Mouse (Mus musculus) CH12.LX (cell line): ENCODE results near the gene Csk. TPM values are rescaled to one million over a fixed set of nuclear protein-coding genes. Genes with fewer than 3 reads are reported as not detected.

Experiments used
- DNase-seq: peaks from one replicate; pipeline ENCODE4 v3.0.0-alpha.2; 2013; ENCODE audit errors: extremely low read depth
- H3K27ac ChIP-seq: 2 replicates; pipeline ENCODE4 v1.5.1; 2012; ENCODE audit warnings: low read depth, mild to moderate bottlenecking, control low read depth, moderate library complexity; ENCODE audit not compliant: insufficient read depth
- H3K27me3 ChIP-seq: replicated peaks from 2 replicates; pipeline ENCODE3; 2012; ENCODE audit warnings: inconsistent platforms
- H3K36me3 ChIP-seq, 2 experiments: replicated peaks in 1 of 2; 2 replicates each; pipeline versions ENCODE3 to v1.6.1; 2012; ENCODE audit warnings: inconsistent platforms in 1 of 2, low read length in 1 of 2, mild to moderate bottlenecking in 1 of 2, mixed read lengths in 1 of 2, moderate library complexity in 1 of 2; ENCODE audit not compliant: control insufficient read depth in 1 of 2, insufficient read depth in 1 of 2
- H3K4me1 ChIP-seq, 2 experiments: 2 replicates each; pipeline ENCODE4 v1.6.1; 2012; ENCODE audit warnings: inconsistent platforms in 1 of 2, moderate library complexity in 1 of 2; ENCODE audit not compliant: insufficient read depth in 2 of 2, control insufficient read depth in 1 of 2
- H3K4me2 ChIP-seq: 2 replicates; pipeline ENCODE4 v1.6.1; 2012; ENCODE audit warnings: low read depth, mild to moderate bottlenecking, control low read depth; ENCODE audit not compliant: poor library complexity, insufficient read depth, severe bottlenecking
- H3K4me3 ChIP-seq, 3 experiments: fragments of 150-350 bp in 1 of 3; sonication (generic) in 1 of 3; replicated peaks in 1 of 3; 2 replicates each; pipeline versions ENCODE3 to v1.5.1; 2011 to 2012; ENCODE audit warnings: low read depth in 2 of 3, low read length in 2 of 3, mild to moderate bottlenecking in 2 of 3, moderate library complexity in 2 of 3, control low read depth in 1 of 3, improper control_type of control experiment in 1 of 3, inconsistent platforms in 1 of 3, mixed read lengths in 1 of 3; ENCODE audit not compliant: poor library complexity in 1 of 3
- H3K79me2 ChIP-seq: replicated peaks from 2 replicates; pipeline ENCODE4 v1.6.1; 2012; ENCODE audit warnings: mild to moderate bottlenecking, moderate library complexity; ENCODE audit not compliant: control insufficient read depth, poor library complexity, insufficient read depth, severe bottlenecking; ENCODE audit errors: extremely low read depth
- H3K9ac ChIP-seq: 2 replicates; pipeline ENCODE4 v1.6.1; 2012; ENCODE audit warnings: low read depth, mild to moderate bottlenecking, control low read depth, moderate library complexity; ENCODE audit not compliant: insufficient read depth
- H3K9me3 ChIP-seq: replicated peaks from 2 replicates; pipeline ENCODE3; 2012; ENCODE audit warnings: low read length, inconsistent platforms, mixed read lengths
- CHD2 ChIP-seq: IDR thresholded peaks from 2 replicates; pipeline ENCODE4 v1.6.1; 2011; ENCODE audit warnings: low read length, improper control_type of control experiment
- E2F4 ChIP-seq: IDR thresholded peaks from 2 replicates; pipeline ENCODE4 v1.6.1; 2011; ENCODE audit warnings: low read depth, low read length, improper control_type of control experiment; ENCODE audit not compliant: insufficient replicate concordance
- HCFC1 ChIP-seq: IDR thresholded peaks from 2 replicates; pipeline ENCODE4 v1.6.1; 2012; ENCODE audit warnings: low read depth, mild to moderate bottlenecking, inconsistent platforms, low read length, improper control_type of control experiment
- IRF4 ChIP-seq: IDR thresholded peaks from 2 replicates; pipeline ENCODE4 v1.6.1; 2014; ENCODE audit warnings: low read depth, mild to moderate bottlenecking, inconsistent platforms, low read length, improper control_type of control experiment
- JUND ChIP-seq: conservative IDR thresholded peaks from 2 replicates; pipeline ENCODE4 v1.6.1; 2011; ENCODE audit warnings: low read depth, low read length, improper control_type of control experiment
- KAT2A ChIP-seq: IDR thresholded peaks from 2 replicates; pipeline ENCODE4 v1.6.1; 2012; ENCODE audit warnings: low read length, improper control_type of control experiment, inconsistent platforms; ENCODE audit not compliant: insufficient replicate concordance
- MAZ ChIP-seq: IDR thresholded peaks from 2 replicates; pipeline ENCODE4 v1.6.1; 2012; ENCODE audit warnings: low read depth, mild to moderate bottlenecking, inconsistent platforms, low read length, improper control_type of control experiment, moderate library complexity
- MEF2A ChIP-seq: IDR thresholded peaks from 2 replicates; pipeline ENCODE4 v1.6.1; 2014; ENCODE audit warnings: low read depth, mild to moderate bottlenecking, inconsistent platforms, low read length, improper control_type of control experiment, borderline replicate concordance
- MYC ChIP-seq: IDR thresholded peaks from 2 replicates; pipeline ENCODE4 v1.6.1; 2011; ENCODE audit warnings: low read depth, mild to moderate bottlenecking, improper control_type of control experiment, low read length
- NELFE ChIP-seq: IDR thresholded peaks from 2 replicates; pipeline ENCODE4 v1.6.1; 2011; ENCODE audit warnings: low read depth, low read length, improper control_type of control experiment
- NRF1 ChIP-seq: IDR thresholded peaks from 2 replicates; pipeline ENCODE4 v1.6.1; 2014; ENCODE audit warnings: low read depth, mild to moderate bottlenecking, inconsistent platforms, low read length, improper control_type of control experiment, moderate library complexity
- RAD21 ChIP-seq: IDR thresholded peaks from 2 replicates; pipeline ENCODE4 v1.6.1; 2011; ENCODE audit warnings: low read depth, mild to moderate bottlenecking, low read length, improper control_type of control experiment, moderate library complexity
- RCOR1 ChIP-seq: conservative IDR thresholded peaks from 2 replicates; pipeline ENCODE4 v1.6.1; 2012; ENCODE audit warnings: low read depth, mild to moderate bottlenecking, inconsistent platforms, low read length, improper control_type of control experiment
- TBP ChIP-seq: conservative IDR thresholded peaks from 2 replicates; pipeline ENCODE4 v1.6.1; 2011; ENCODE audit warnings: low read depth, low read length, improper control_type of control experiment
- USF1 ChIP-seq: IDR thresholded peaks from 2 replicates; pipeline ENCODE4 v1.6.1; 2014; ENCODE audit warnings: low read depth, mild to moderate bottlenecking, inconsistent platforms, low read length, improper control_type of control experiment
- USF2 ChIP-seq: conservative IDR thresholded peaks from 2 replicates; pipeline ENCODE4 v1.6.1; 2011; ENCODE audit warnings: low read depth, low read length, improper control_type of control experiment
- ZKSCAN1 ChIP-seq: IDR thresholded peaks from 2 replicates; pipeline ENCODE4 v1.6.1; 2012; ENCODE audit warnings: low read depth, inconsistent platforms, low read length, improper control_type of control experiment, borderline replicate concordance
- ZMIZ1 ChIP-seq: IDR thresholded peaks from 2 replicates; pipeline ENCODE4 v1.6.1; 2012; ENCODE audit warnings: low read depth, mild to moderate bottlenecking, inconsistent platforms, low read length, improper control_type of control experiment
- dilution Hi-C: fragments of 300-500 bp; cut with MboI; formaldehyde crosslinking; loops from 2 replicates; pipeline ENCODE4 v1.14.3; 2020; ENCODE audit warnings: low sequenced_read_pairs; ENCODE audit not compliant: extremely low pct_unique_long_range_greater_than_20kb, extremely low pct_ligation_motif_present
- in situ Hi-C: fragments of 300-500 bp; cut with MboI; formaldehyde crosslinking; loops from 3 replicates; pipeline ENCODE4 v1.14.3; 2019; ENCODE audit warnings: low sequenced_read_pairs, low pct_ligation_motif_present, low pct_unique_long_range_greater_than_20kb, mixed read lengths
- polyA plus RNA-seq: library from polyadenylated mRNA; unstranded; fragments of >175 nt; gene quantifications from 2 replicates; pipeline ENCODE4 v1.2.1, GENCODE M21; 2012; ENCODE audit warnings: low read depth; ENCODE audit not compliant: insufficient read length
- total RNA-seq, 2 experiments: library from RNA; depleted of rRNA; stranded (reverse); fragments of 300-350 nt in 1 of 2; fragments of >200 nt in 1 of 2; gene quantifications; 2 replicates each; pipeline ENCODE4 v1.2.3; 2012 to 2014

Csk gene
- total and polyA plus RNA-seq, 3 experiments: 111 to 153 (median 111) TPM

- no peaks in the 10 kb centered on the region for H3K79me2 ChIP-seq
- TF ChIP-seq USF2 (no peak), E2F4 (no peak), ZKSCAN1 (no peak), CHD2 (no peak), USF1 (no peak), JUND (no peak), MAZ (no peak), KAT2A (no peak), MYC (no peak), ZMIZ1 (no peak), NELFE (no peak)
- H3K27me3 ChIP-seq: peaks cover 7% of the 10 kb centered on the region
- no peak overlapping the region for H3K27ac ChIP-seq
- no peaks in the 10 kb centered on the region for H3K36me3 ChIP-seq
- H3K9ac ChIP-seq: no peak overlapping the region
- no peak overlapping the region for H3K4me3 ChIP-seq
- peaks cover 5% of the 10 kb centered on the region for H3K9me3 ChIP-seq
- H3K4me1 ChIP-seq: no peaks in the 10 kb centered on the region; a peak in 1 of 4 replicates
- in situ Hi-C loops (no loop called here), dilution Hi-C loops (no loop called here)
- no peak for DNase-seq
- H3K4me2 ChIP-seq: no peak overlapping the region
Observed at GRCm38 (mm10) chr9:57661552-57661951, 8.1 kb upstream of the Csk start.

GRCm38 (mm10) chr9:57660501-57660900 is 7.1 kb upstream of the Csk start:
- Histone ChIP-seq H3K9ac (no peak overlapping the region), H3K79me2 (no peaks in the 10 kb centered on the region), H3K4me3 (no peak overlapping the region), H3K27ac (no peak overlapping the region), H3K4me2 (no peak overlapping the region), H3K9me3 (peaks cover 5% of the 10 kb centered on the region), H3K36me3 (no peaks in the 10 kb centered on the region), H3K27me3 (peaks cover 6% of the 10 kb centered on the region), H3K4me1 (peaks cover 0 to 7% of the 10 kb centered on the region in 2 experiments; a peak in 2 of 4 replicates)
- dilution Hi-C loops: no loop called here
- DNase-seq: no peak
- in situ Hi-C loops: no loop called here
- no peak for TF ChIP-seq TBP
- no peak for TF ChIP-seq HCFC1
- no peak for TF ChIP-seq NELFE
- no peak for TF ChIP-seq NRF1
- TF ChIP-seq IRF4: no peak
- no peak for TF ChIP-seq RCOR1
- TF ChIP-seq RAD21: no peak
- TF ChIP-seq MEF2A: no peak
